Mouse (Mus musculus): ENCODE results near the gene 1700018F24Rik.
"Not testable (repeated sequence)": the region's sequence is repeated elsewhere in the genome, so short reads cannot be mapped to it uniquely, and the experiment has no call there.

Gene 1700018F24Rik

GRCm38 (mm10) chr5:145042690-145043089 is at the start of gene 1700018F24Rik:
Gene 1700018F24Rik (plus strand): TSS chr5:145042990.
- not testable (repeated sequence) for DNase-seq (ENCODE audit: low spot score)

DNA sequence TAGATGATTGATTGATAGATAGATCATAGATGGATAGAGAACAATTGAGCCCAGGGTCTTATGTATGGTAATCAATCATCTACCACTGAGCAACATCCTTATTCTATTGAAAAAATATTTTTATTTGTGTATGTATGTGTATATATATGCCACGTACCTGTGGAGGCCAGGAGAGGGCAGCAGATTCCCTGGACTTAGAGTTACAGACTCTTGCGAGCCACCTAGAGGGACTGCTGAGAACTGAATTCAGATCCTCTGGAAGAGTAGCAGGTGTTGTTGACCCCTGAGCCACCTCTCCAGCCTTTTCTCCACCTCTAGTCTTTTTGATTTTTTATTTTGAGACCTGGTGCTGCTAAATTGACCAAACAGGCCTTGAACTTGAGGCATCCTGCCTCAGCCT is 44.3 kb upstream of the 1700018F24Rik start:
- peak; percentile 56 for DNase-seq (ENCODE audit: low spot score)

- no peak for DNase-seq (ENCODE audit: low spot score)
These were observed 39.4 kb upstream of the 1700018F24Rik start for GRCm38 (mm10) chr5:145003362-145003761.

- no peak for DNase-seq (ENCODE audit: low spot score)
These were observed 38.3 kb upstream of the 1700018F24Rik start for GRCm38 (mm10) chr5:145004495-145004894.

- no peak for DNase-seq (ENCODE audit: low spot score)
These were observed 37.2 kb upstream of the 1700018F24Rik start for GRCm38 (mm10) chr5:145005596-145005995.

DNA sequence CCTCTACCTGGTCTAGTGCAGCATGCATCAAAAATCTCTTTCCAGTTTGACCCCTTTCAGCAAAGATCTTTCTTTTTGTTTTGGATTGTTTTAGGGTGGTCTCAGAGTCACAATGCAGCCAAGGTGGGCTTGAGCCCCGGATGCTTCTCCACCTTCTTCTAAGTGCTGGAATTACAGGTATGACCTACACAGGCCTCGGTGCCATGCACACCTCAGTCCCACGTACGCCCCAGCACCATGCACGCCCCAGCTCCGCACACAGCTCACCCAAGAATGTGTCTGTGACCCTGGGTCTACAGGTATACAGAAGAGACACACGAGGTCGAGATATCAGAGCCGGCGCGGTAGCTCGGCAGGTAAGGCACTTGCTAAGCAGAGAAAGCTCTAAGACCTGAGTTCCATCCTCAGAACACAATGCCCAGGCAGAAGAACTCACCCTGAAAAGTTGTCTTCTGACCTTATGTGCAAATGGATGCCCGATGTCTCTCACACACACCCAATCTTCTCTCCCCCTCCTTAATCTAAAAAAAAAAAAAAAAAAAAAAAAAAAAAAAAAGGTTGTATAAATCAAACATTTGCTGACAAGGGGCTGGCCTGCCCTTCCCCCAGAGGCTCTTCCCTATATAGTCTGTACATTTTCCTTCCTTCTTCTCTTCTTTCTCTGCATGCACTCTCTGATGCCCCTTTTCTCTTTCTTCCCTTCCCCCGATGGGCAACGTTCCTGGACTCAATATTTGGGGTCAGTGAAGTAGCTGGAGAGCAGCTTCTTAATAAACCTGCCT is 33.7 kb upstream of the 1700018F24Rik start:
- no peak for DNase-seq (ENCODE audit: low spot score)

DNA sequence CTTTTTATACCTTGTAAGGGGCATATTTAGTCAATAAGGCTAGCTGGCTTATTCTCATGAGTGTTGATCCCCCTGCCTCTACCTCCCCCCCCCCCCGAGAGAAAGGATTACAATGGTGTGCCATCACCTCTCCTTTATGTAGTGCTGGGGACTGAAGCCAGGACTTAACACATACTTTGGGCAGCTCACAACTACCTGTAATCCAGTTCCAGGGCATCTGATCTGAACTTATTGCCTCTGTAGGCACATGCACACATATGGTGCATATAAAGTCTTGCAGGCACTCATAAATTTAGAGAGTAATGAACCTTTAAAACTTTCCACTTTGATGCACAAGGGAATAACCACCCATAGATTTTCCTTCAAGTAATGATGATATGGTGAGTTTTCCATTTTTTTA is 28.5 kb upstream of the 1700018F24Rik start:
- DNase-seq (ENCODE audit: low spot score): no peak

DNA sequence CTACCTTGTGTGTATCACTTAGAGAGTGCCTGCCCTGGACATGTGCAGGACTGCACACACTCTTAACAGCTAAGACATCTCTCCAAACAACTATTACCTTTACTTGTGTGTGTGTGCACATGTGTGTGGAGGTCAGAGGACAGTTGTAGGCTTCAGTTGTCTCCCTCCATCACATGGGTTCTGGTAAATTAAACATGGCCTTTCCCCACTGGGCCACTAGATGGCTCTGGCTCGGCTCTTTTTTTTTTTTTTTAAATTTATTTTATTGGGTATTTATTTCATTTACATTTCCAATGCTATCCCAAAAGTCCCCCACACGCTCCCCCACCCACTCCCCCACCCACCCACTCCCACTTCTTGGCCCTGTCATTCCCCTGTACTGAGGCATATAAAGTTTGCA is 26.0 kb upstream of the 1700018F24Rik start:
- DNase-seq (ENCODE audit: low spot score): not testable (repeated sequence)

DNA sequence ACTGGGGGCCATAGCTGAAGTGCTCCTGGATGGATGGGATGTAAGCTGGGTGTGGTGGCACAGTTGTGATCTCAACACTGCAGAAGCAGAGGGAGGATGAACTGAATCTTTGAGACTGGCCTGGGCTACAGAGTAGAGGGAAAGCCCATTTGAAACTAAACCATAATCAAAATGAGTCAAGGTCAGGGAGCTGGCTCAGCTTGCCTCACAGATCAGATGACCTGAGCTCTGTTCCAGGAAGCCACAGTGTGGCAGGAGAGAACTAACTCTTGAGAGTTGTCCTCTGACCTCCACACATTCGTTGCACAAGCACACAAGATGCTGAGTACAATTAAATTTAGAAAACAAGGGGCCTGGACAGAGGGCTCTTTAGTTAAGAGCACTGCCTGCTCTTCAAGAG is 22.5 kb upstream of the 1700018F24Rik start:
- DNase-seq (ENCODE audit: low spot score): not testable (repeated sequence)

DNA sequence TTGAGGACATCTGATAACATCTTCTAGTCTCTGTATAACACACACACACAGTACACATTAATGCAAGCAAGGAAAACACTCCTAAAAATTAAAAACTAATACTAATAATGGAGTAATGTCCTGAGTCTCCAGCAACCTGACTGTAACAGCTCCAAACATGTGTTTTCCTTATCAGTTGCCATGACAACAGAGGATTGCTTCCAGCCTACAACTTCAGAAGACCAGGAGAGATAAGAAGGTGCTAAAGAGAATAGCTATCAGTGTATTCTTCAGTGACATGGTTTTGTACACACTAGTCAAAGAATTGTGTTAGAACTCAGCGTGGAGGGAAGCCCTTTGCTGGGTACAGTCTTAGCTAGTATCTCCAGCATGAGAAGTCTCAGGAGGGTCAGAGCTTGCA is 22.1 kb upstream of the 1700018F24Rik start:
- DNase-seq (ENCODE audit: low spot score): not testable (repeated sequence)

DNA sequence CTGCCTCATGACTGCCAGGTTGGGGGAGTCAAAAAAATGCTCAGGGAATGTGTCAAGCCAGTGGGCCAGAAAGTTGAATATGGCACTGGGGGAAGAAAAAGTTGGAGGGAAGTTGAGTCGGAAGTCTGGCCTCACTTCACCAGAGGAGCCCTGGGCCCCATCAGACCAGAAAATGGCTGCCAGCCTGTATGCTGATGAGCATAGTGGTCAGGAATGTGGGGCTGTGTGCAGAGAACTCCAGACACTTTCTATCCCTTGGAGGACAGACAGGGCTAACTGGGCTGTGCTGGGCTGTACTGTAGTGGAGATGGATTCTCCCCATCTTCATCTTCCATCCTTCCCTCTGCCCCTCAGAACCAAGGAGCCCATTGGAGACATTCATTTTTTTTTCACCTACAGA is 12.3 kb upstream of the 1700018F24Rik start:
- DNase-seq (ENCODE audit: low spot score): not testable (repeated sequence)

- not testable (repeated sequence) for DNase-seq (ENCODE audit: low spot score)
These were observed 10.4 kb upstream of the 1700018F24Rik start, which contains the start of gene Gm4871 for GRCm38 (mm10) chr5:145032391-145032790. Gene Gm4871 (minus strand): TSS chr5:145032754.

DNA sequence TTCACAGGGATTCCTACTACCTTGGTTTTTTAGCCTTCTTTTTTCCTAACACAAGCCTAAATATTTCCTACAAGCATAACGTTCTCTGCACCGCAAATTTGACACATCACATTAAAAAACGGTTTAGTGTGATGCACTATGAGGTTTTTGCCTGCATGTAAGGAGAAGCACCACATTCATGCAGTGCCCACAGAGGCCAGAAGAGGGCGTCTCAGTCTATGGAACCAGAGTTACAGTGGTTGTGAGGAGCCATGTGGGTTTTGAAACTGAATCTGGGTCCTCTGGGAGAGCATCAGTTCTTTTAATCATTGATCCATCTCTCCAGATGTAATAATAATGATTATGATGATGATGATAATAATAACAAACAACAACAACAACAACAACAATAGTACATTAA is 1.2 kb upstream of the 1700018F24Rik start:
- peak; percentile 43 for DNase-seq (ENCODE audit: low spot score)

DNA sequence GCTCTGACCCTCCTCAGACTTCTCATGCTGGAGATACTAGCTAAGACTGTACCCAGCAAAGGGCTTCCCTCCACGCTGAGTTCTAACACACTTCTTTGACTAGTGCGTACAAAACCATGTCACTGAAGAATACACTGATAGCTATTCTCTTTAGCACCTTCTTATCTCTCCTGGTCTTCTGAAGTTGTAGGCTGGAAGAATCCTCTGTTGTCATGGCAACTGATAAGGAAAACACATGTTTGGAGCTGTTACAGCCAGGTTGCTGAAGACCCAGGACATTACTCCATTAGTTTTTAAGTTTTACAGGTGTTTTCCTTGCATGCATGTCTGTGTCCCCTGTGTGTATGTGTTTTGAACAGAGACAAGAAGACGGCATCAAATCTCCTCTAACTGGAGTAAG is 11.4 kb downstream of the 1700018F24Rik start:
- not testable (repeated sequence) for DNase-seq (ENCODE audit: low spot score)

DNA sequence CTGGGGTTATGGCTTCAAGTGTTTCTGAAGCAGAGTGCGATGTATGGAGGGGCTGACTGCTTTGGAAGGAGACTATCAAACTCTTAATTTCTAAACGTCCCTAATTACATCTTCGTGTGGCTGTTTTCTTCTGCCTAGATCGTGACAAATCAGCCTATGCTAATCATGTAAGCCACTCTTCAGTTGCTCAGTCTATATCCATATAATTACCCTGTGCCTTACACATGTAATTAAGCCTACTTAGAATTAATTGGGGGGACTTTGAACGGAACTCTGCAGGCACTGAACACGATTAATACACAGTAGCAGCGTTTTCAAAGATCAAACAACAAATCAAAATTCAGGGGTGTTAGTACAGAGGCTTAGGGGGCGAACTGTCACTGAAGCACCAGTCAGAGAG is 15.1 kb downstream of the 1700018F24Rik start:
- DNase-seq (ENCODE audit: low spot score): no peak

DNA sequence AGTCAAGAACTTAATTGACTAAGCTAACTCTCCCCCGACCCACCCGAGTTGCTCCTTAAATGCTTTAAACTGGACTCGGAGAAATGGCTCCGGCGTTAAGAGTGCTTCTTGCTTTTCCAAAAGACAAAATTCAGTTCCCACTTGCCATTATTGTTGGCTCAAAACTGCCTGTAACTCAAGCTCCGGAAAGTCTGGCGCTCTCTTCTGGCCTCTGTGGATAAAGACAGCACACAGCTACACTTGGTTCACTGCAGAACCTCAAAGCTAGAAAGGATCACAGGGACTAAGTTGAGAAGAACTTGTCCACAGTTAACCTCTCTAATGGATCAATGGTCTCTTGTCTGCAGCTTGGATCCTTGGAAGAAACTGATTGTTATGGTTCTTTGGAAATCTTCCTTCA is 15.9 kb downstream of the 1700018F24Rik start:
- DNase-seq (ENCODE audit: low spot score): no peak

- no peak for DNase-seq (ENCODE audit: low spot score)
These were observed 16.7 kb downstream of the 1700018F24Rik start for GRCm38 (mm10) chr5:145059524-145059923.

- no peak for DNase-seq (ENCODE audit: low spot score)
These were observed 22.1 kb downstream of the 1700018F24Rik start for GRCm38 (mm10) chr5:145064765-145065340.

DNA sequence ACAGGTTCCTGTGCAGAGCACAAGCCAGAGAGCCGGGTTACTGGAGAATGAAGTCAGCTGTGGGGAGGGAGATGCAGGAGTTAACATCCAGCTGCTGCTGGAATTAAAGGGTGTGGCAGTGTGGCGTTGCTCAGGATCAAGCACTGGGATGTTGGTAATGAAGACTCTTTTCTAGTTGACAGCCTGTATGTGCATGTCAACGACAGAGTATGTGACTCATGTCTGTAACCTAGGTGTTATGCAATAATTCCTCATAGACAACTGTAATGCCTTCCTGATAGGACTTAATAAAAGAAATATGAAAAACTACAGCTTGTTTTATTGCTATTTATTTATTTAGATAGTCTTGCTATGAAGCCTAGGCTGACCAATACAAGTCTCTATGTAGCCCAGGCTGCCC is 26.1 kb downstream of the 1700018F24Rik start:
- no peak for DNase-seq (ENCODE audit: low spot score)

GRCm38 (mm10) chr5:145069707-145070106 is 26.9 kb downstream of the 1700018F24Rik start:
- DNase-seq (ENCODE audit: low spot score): peak; percentile 94

GRCm38 (mm10) chr5:145071342-145071741 is 28.6 kb downstream of the 1700018F24Rik start:
- DNase-seq (ENCODE audit: low spot score): peak; percentile 59

- DNase-seq (ENCODE audit: low spot score): no peak
These were observed 32.3 kb downstream of the 1700018F24Rik start for GRCm38 (mm10) chr5:145075081-145075480.

- DNase-seq (ENCODE audit: low spot score): no peak
These were observed 39.2 kb downstream of the 1700018F24Rik start for GRCm38 (mm10) chr5:145081866-145082613.

Measured in embryo, embryonic 10 days (tissue).